Mouse (Mus musculus) megakaryocyte, embryonic 14.5 days (primary cell): ENCODE data around the gene Ewsr1.

Experiments used
- FLI1 ChIP-seq: IDR thresholded peaks from 2 replicates; pipeline ENCODE4 v1.6.1; 2012; ENCODE audit warnings: low read length, inconsistent platforms, mixed read lengths
- GATA1 ChIP-seq: IDR thresholded peaks from 3 replicates; pipeline ENCODE4 v1.6.1; 2012; ENCODE audit warnings: mixed read lengths, low read length, inconsistent platforms, borderline replicate concordance

GRCm38 (mm10) chr11:5046321-5046926 lies 52.6 kb downstream of the Ewsr1 start:
- TF ChIP-seq FLI1 (no peak), GATA1 (no peak)
